Mouse (Mus musculus): Measurements from ENCODE around the gene Cd2.

GRCm38 (mm10) chr3:101245212-101245611 is 42.5 kb downstream of the Cd2 start:
- TF ChIP-seq CTCF (IDR thresholded peaks at IDR 0.05) (no peak), EP300 (IDR thresholded peaks at IDR 0.05; ENCODE audit: insufficient read depth, low read depth, low read length) (no peak), POLR2A (IDR thresholded peaks at IDR 0.05; ENCODE audit: insufficient read depth, low read depth, low read length) (no peak)

Data from heart, adult 2 months (tissue).